Comparison of ENCODE assay signal across 12 mouse cellular contexts in the genomic region with DNA sequence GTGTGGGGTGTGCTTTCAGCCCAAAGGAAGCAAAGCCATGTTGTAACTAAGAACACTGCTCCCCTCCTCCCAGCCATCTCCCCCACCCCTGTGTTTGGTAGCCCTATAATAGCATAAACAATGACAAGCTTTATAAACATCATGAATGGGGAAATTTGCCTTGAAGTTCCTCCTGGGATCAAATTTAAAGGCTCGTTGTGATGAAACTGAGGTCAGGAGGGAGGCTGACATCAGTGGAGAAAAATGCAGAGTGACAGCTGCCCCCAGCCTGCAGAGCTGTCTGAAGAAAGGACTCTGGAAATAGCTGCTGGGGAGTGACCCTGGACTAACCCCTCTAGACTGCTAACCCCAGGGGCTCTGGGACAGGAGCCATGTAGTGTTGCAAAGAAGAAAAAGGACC.
DNase-seq lines count a peak whose midpoint lies in the region; ATAC-seq and TF ChIP-seq lines count a peak whose summit lies in the region.
"Had no signal": no experiment of that assay in that cellular context is flagged by ENCODE, and none has a peak within 500 bp of the region (broad histone marks: within the 10 kb centered on the region; RNA-seq: fewer than 3 reads in every experiment).

No protein-coding gene starts in this region.

- H3K27me3 ChIP-seq in intestine, embryonic 14.5 days (replicated peaks; ENCODE audit: control insufficient read depth, insufficient read depth, low read length), result no peaks in the 10 kb centered on the region
- H3K27me3 ChIP-seq in intestine, postnatal 0 days (replicated peaks; ENCODE audit: control insufficient read depth, insufficient read depth, low read length), result no peaks in the 10 kb centered on the region
- no peaks in the 10 kb centered on the region for H3K27me3 ChIP-seq in heart, embryonic 16.5 days (ENCODE audit: control insufficient read depth, insufficient read depth, low read length)
- H3K27me3 ChIP-seq: liver, embryonic 15.5 days had no signal

- ATAC-seq in intestine, embryonic 14.5 days (replicated peaks; ENCODE audit: low FRiP score, low TSS enrichment, low read depth), result 0 out of 2 replicates have a peak, but pooled peaks have one; percentile 32
- ATAC-seq in intestine, postnatal 0 days, result no peak
- ATAC-seq in heart, embryonic 16.5 days (replicated peaks; ENCODE audit: extremely low read depth, insufficient read depth, low FRiP score), result peak; percentile 55
- ATAC-seq in granulocyte monocyte progenitor cell, adult 5-6 weeks (replicated peaks; ENCODE audit: poor library complexity, severe bottlenecking), result no peak
- no peak for ATAC-seq in megakaryocyte, adult 5-6 weeks (ENCODE audit: poor library complexity, severe bottlenecking)

- H3K9ac ChIP-seq in intestine, embryonic 14.5 days (ENCODE audit: low read length), result no peak overlapping the region
- no peak overlapping the region for H3K9ac ChIP-seq in intestine, postnatal 0 days (ENCODE audit: low read depth, low read length)
- no peak overlapping the region for H3K9ac ChIP-seq in heart, embryonic 16.5 days (ENCODE audit: low read length)
- H3K9ac ChIP-seq: liver, embryonic 15.5 days had no signal

- no peak overlapping the region for H3K4me3 ChIP-seq in intestine, embryonic 14.5 days (ENCODE audit: low read depth, low read length)
- no peak overlapping the region for H3K4me3 ChIP-seq in intestine, postnatal 0 days (ENCODE audit: low read depth, low read length)
- no peak overlapping the region for H3K4me3 ChIP-seq in heart, embryonic 16.5 days (ENCODE audit: low read length)
- H3K4me3 ChIP-seq: left cerebral cortex, adult 2 months; liver, embryonic 15.5 days had no signal

- WGBS in intestine, embryonic 14.5 days, result 0% methylated on average over 1 of the region's 1 CpGs
- 13% methylated on average over 1 of the region's 1 CpGs for WGBS in intestine, postnatal 0 days
- 14% methylated on average over 1 of the region's 1 CpGs for WGBS in heart, embryonic 16.5 days

- H3K4me2 ChIP-seq in intestine, embryonic 14.5 days (ENCODE audit: low read length), result no peak overlapping the region
- no peak overlapping the region for H3K4me2 ChIP-seq in intestine, postnatal 0 days (replicated peaks; ENCODE audit: low read depth)
- no peak overlapping the region for H3K4me2 ChIP-seq in heart, embryonic 16.5 days (ENCODE audit: low read depth, low read length)
- H3K4me2 ChIP-seq: liver, embryonic 15.5 days had no signal

- no peaks in the 10 kb centered on the region for H3K9me3 ChIP-seq in intestine, embryonic 14.5 days (ENCODE audit: control insufficient read depth, low read length)
- no peaks in the 10 kb centered on the region for H3K9me3 ChIP-seq in intestine, postnatal 0 days (ENCODE audit: control insufficient read depth)
- H3K9me3 ChIP-seq in heart, embryonic 16.5 days (replicated peaks; ENCODE audit: control insufficient read depth, low read length), result no peaks in the 10 kb centered on the region
- H3K9me3 ChIP-seq: liver, embryonic 15.5 days had no signal

- peak overlapping the region; percentile 49; the same call in 1 of the 2 replicates for H3K27ac ChIP-seq in intestine, embryonic 14.5 days (ENCODE audit: low read depth)
- no peak overlapping the region for H3K27ac ChIP-seq in intestine, postnatal 0 days (ENCODE audit: low read depth, low read length)
- 0 out of 2 replicates have a peak overlapping the region, but pooled peaks have one; percentile 3 for H3K27ac ChIP-seq in heart, embryonic 16.5 days (ENCODE audit: low read length)
- H3K27ac ChIP-seq: left cerebral cortex, adult 2 months; liver, embryonic 15.5 days; stomach, postnatal 0 days had no signal

- H3K36me3 ChIP-seq in intestine, embryonic 14.5 days (ENCODE audit: control insufficient read depth, insufficient read depth, low read length), result no peaks in the 10 kb centered on the region
- no peaks in the 10 kb centered on the region for H3K36me3 ChIP-seq in intestine, postnatal 0 days (ENCODE audit: control insufficient read depth, insufficient read depth)
- no peaks in the 10 kb centered on the region for H3K36me3 ChIP-seq in heart, embryonic 16.5 days (ENCODE audit: control insufficient read depth, insufficient read depth)
- H3K36me3 ChIP-seq: liver, embryonic 15.5 days had no signal

- no peak for TF ChIP-seq CTCF in intestine, postnatal 0 days (IDR thresholded peaks at IDR 0.05; ENCODE audit: low read depth)

- H3K4me1 ChIP-seq in intestine, embryonic 14.5 days (replicated peaks; ENCODE audit: control insufficient read depth, insufficient read depth, low read length), result peaks cover 22% of the 10 kb centered on the region
- no peaks in the 10 kb centered on the region for H3K4me1 ChIP-seq in intestine, postnatal 0 days (replicated peaks; ENCODE audit: control insufficient read depth, insufficient read depth, low read length)
- H3K4me1 ChIP-seq in heart, embryonic 16.5 days (ENCODE audit: control insufficient read depth, insufficient read depth, low read length), result peaks cover 17% of the 10 kb centered on the region
- H3K4me1 ChIP-seq: liver, embryonic 15.5 days had no signal

- DNase-seq in intestine, embryonic 14.5 days (ENCODE audit: low spot score), result no peak
- peak; percentile 57 for DNase-seq in embryo, embryonic 10.5 days (ENCODE audit: low spot score)
- peak; percentile 46 for DNase-seq in lung, postnatal 14 days
- DNase-seq in urinary bladder, postnatal 36 days (ENCODE audit: low spot score in 2 of 2), result no peak
- DNase-seq: kidney, adult 18-20 months had no signal

Comparison
In these comparisons a context has a peak if more than half of its experiments do, and no peak if none do; other contexts are left out.
1. ATAC-seq: peak in intestine, embryonic 14.5 days (single experiment) and heart, embryonic 16.5 days (single experiment); none in intestine, postnatal 0 days (single experiment), granulocyte monocyte progenitor cell, adult 5-6 weeks (single experiment) and megakaryocyte, adult 5-6 weeks (single experiment).
2. DNase-seq: peak in embryo, embryonic 10.5 days (single experiment) and lung, postnatal 14 days (single experiment); none in intestine, embryonic 14.5 days (single experiment) and urinary bladder, postnatal 36 days (0 of 2).